Mouse (Mus musculus) urinary bladder, postnatal 4 days (tissue): ENCODE data around the gene Mettl1.
"Not testable (repeated sequence)": the region's sequence is repeated elsewhere in the genome, so short reads cannot be mapped to it uniquely, and the experiment has no call there.

Source experiments
- DNase-seq, 2 experiments: peaks; one replicate each; pipeline ENCODE4 v3.0.0; 2021 to 2022; ENCODE audit warnings: low spot score in 2 of 2

The Mettl1 gene

GRCm38 (mm10) chr10:127047954-127048353, 6.7 kb downstream of the Mettl1 start, which contains the start of gene Cyp27b1:
Cyp27b1 (plus strand) TSS chr10:127048250.
- no peak for DNase-seq

GRCm38 (mm10) chr10:127048608-127049394, 7.6 kb downstream of the Mettl1 start:
- DNase-seq = no peak

- DNase-seq = no peak
Observed at GRCm38 (mm10) chr10:127049395-127050118, 8.3 kb downstream of the Mettl1 start.

- DNase-seq = no peak
Observed at GRCm38 (mm10) chr10:127050119-127050474, 8.9 kb downstream of the Mettl1 start.

DNA sequence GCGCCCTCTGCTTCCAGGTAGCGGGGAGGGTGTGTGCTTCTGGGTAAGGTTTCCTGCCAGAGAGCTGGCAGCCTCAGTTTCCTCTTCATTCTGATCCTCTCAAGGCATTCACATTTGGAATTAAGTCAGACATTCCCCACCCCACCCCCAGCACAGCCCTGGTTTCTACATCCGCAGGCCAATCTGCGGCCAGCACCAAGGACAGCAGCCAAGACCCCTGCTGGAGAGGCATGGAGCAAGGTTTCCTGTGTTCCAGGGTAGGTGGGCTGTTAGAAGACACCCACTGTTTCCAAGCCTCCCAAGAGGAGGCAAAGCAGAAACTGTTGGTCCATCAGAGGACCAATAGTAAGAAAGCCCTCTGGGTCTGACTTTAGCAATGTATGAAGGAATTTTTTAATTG, 13.4 kb downstream of the Mettl1 start:
- no peak for DNase-seq

- no peak for DNase-seq
Observed at GRCm38 (mm10) chr10:127055406-127055805, 14.2 kb downstream of the Mettl1 start.

DNA sequence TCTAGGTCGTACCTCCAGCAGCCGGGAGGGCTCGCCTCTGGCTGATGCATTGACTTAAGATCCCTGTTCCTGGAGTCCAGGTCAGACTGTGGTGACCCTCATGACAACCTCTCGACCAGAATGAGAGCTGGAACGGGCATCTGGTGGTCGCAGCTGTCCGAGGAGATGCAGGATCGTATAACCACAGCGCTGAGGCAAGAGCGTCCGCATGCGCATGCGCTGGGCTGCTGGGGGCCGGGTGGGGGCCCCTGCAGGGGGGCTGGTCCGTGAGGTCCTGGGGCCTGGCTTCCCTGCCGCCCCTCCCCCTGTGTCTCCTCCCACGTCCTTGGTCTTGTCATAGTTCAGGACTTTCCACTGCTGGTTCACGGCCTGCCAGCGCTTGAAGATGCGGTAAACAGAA, 15.3 kb downstream of the Mettl1 start:
- no peak for DNase-seq

GRCm38 (mm10) chr10:127058161-127058560, 16.9 kb downstream of the Mettl1 start:
- DNase-seq = peak in 1 of 2 experiments; percentile 77

- no peak for DNase-seq
Observed at GRCm38 (mm10) chr10:127058708-127059107, 17.5 kb downstream of the Mettl1 start.

DNA sequence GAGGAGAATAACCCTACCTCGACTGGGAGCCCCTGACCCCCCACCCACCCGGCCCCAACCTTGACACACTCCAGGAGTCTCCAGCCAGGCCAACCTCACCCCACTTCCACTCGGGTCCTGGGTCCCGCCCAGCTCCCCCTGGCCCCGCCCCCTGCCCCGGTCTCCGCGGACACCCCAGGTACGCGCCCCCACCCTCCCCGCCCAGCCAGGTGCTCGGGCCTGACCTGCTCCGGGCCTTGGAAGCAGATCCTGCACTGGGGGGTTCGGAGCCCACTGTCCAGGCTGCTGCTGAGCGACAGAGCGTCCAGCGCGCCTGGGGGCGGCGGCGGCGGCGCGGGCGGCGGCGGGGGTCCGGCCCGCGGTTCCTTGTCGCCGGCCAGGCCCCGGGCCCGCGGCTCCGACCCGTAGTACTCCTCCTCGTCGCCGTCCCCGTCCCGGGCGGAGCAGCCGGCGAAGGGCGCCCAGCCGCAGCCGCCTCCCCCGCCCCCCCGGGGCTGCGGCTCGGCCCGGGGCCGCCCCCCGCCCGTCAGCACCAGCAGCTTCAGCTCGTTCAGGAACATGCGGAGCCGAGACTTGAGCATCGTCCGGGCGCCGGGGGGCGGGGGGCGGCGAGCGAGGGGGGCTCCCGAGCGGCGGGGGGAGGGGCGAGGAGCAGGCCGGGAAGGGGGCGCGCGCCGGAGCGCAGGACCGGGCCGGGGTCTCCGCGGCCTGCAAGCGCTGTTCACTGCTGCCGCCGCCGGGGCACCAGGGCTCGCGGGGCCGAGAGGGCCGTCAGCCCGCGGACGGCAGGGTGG, 18.2 kb downstream of the Mettl1 start:
- DNase-seq = no peak

DNA sequence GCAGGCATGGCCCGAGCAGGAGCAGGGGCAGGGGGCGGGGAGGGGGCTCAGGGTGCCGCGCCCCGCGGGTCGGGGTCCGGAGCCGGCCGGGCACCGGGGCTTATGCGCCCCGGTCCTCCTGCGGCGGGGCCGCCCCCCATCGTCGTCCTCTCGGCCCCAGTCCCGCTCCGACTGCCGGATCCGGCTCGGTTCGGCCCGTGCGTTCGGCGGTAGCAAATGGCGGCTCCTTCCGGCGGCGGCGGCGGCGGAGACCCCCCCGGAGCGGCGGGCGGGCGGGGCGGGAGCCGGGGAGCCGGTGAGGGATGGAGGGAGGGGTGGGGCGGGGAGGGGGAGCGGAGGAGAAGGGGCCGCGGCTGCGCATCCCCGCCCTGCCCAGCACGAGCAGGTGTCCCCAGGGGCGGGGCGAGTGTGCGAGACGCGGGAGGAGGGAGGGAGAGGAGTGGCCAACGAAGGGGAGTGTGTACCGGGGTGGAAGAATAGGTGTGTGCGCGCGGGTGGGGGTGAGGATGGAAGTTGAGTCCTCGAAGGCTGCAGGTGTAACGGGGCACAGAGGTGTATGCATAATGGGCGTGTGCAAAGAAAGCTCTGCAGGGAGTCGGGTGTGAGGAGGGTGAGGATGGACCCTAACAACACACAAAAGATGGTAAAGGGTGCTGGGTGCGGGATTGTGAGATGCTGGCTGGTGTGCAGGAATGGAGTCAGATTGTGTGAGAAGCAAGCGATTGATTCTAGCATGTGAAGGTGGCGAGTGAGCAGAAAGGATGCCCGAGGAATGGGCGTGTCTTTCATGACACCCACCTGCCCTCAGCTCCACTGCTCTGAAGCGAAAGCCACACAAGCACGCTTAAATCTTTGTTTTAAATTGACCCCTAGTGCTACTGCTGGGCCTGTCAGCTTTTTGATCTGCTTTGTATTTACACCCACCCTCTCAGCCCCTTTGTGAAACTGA, 19.0 kb downstream of the Mettl1 start, which contains the start of gene March9:
TSS of gene March9 (minus strand) at position 217 of the 949 bp plus-strand sequence.
- DNase-seq = peak in 1 of 2 experiments; percentile 52

- no peak for DNase-seq
Observed at GRCm38 (mm10) chr10:127061085-127061484, 19.9 kb downstream of the Mettl1 start.

DNA sequence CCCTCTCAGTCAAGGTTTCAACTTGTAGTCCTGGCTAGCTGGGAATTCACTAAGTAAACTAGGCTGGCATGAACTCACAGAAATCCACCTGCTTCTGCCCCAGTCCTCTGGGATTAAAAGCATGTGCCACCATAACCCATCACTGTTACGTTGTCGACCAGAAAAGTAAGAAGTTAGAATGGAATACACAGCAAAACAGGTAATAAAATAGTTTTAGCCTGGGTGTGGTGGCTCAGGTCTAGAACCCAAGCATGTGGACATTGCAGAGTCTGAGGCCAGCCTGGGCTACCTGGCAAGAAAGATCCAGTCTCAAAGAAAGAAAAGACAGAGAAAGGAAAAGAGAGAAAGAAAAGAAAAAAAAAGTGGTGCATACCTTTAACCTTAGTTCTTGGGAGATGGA, 20.3 kb downstream of the Mettl1 start:
- DNase-seq = no peak

- not testable (repeated sequence) for DNase-seq
Observed at GRCm38 (mm10) chr10:127062101-127062500, 20.9 kb downstream of the Mettl1 start.

DNA sequence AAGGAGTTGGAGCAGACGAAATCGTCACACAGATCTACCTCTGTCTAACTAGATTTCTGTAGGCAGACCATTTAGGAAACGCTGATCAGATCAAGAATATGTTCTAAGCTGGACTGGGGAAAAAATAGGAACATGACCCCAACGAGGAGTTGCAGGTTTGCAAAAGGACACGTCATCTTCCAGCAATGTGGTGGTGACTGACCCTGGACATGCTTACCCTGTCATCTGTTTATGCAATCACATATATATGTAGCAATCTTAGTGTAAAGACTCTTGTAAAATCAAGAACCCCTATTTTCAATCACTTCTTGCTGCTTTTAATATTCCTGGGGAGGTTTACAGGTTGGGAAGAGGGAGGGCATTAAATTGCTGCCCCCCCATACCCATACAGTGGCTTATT, 21.3 kb downstream of the Mettl1 start:
- no peak for DNase-seq

GRCm38 (mm10) chr10:127063239-127063872, 22.1 kb downstream of the Mettl1 start, which contains the start of gene Cdk4:
Cdk4 (plus strand) TSS chr10:127063534.
- DNase-seq = peak; percentile 99

DNA sequence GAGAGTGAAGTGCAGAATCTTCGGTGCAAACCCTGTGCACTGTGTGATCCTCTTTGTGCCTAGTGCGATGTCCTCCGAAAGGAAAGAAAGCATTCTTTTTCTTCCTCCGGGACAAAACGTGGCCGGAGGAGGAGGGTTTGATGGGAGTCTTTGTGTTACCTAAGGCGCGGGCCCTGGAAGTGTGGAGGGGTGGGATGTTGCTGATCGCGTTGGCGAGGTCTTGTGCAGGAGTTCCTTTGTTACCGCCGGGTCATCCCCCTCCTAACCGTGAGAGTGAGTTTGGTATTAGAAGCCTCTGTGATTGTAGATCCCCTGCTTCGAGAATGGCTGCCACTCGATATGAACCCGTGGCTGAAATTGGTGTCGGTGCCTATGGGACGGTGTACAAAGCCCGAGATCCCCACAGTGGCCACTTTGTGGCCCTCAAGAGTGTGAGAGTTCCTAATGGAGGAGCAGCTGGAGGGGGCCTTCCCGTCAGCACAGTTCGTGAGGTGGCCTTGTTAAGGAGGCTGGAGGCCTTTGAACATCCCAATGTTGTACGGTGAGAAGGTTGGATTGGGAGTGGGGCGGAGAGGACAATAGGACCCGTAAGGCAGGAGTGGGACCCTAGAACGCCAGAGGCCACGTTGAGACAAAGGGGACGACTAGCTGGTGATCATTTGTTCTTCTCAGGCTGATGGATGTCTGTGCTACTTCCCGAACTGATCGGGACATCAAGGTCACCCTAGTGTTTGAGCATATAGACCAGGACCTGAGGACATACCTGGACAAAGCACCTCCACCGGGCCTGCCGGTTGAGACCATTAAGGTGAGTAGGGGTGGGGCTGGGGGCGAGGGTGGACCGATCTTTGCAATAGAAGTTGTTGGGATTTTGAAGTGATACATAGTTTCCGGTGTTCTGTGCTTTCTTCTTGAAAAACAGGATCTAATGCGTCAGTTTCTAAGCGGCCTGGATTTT, 23.0 kb downstream of the Mettl1 start:
- no peak for DNase-seq

DNA sequence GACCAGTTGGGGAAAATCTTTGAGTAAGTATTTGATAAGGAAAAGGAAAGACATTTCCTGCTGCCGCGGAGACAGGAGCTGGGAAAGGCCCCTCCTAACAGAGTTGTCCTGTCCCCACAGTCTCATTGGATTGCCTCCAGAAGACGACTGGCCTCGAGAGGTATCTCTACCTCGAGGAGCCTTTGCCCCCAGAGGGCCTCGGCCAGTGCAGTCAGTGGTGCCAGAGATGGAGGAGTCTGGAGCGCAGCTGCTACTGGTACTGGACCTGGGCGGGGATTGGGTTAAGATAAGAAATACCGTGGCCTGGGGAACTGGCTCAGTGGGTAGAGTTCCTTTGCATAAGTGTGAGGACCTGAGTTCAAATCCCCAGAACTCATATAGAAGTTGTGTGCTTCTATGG, 24.8 kb downstream of the Mettl1 start:
- no peak for DNase-seq

- DNase-seq = no peak
Observed at GRCm38 (mm10) chr10:127066519-127067018, 25.4 kb downstream of the Mettl1 start.
